Mouse (Mus musculus): ENCODE measurements around the gene 3110040N11Rik.

DNA sequence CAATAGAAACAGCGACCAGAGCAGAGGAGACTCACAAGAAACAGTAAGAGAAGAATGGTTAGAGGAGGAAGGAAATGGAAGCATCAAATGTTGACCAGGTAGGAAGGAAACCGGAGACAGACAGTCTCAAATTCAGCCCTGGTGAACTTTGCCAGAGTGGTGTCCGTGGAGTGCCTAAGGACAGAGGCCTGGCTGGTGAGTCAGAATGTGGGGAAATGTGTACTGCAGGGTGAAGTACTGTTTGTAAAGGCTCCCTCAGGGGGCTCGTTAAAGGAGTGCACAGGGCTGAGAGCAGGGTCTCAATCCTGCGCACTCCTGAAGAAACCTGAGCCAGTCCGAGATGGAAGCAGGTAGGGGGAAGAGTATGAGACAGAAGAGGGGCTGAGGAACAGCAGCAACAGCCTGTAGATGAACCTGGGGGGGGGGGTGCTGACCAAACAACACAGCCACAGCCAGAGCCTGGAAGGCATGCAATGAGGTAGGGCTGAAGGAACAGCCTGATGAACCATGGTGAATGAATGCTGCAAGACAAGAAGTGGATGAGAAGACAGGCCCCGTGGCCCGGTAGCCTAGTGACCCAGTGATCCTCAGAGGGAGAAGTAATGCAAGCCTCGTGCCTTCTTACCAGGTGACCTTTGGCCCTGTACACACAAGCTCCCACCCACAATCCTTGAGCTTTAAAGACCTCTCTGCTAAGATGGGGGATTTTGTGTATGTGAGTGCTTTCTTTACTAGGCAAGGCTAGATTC is 53.8 kb downstream of the 3110040N11Rik start:
- TF ChIP-seq POLR2A (IDR thresholded peaks at IDR 0.05; ENCODE audit: borderline replicate concordance, control insufficient read depth, low read depth, low read length) (no peak), CTCF (IDR thresholded peaks at IDR 0.05; ENCODE audit: control insufficient read depth, insufficient read depth, low read length) (no peak)
